10 mouse cellular contexts compared by ENCODE assay signal in the genomic region with DNA sequence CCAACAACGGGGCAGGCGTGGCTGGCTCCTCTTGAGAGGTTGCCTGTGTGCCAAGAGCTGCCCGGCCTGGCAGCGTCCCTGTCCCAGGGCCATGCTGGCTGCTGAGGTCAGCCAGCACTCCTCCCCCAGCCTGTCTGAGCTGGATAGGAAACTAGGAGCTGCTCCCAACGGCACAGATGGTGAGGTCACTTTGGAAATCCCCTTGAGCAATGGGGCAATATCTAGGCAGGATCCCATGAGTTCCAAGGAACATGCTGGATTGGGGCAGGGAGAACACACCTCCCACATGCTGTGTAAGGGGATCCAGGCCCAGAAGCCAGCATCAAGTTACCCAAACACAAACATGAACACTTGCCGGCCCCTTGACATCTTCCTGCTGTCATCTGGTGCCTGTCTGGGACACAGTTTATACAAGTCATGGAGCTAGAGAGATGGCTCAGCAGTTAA. TPM values are rescaled to one million over a fixed set of nuclear protein-coding genes. Genes with fewer than 3 reads are reported as not detected.
A peak's percentile ranks its signal among the peaks of the same experiment; 100 is the strongest.
DNase-seq lines count a peak whose midpoint lies in the region; ATAC-seq and TF ChIP-seq lines count a peak whose summit lies in the region.
"Had no signal": no experiment of that assay in that cellular context is flagged by ENCODE, and none has a peak within 500 bp of the region (broad histone marks: within the 10 kb centered on the region; RNA-seq: fewer than 3 reads in every experiment).

No protein-coding gene starts in this region.

- peaks cover 60% of the 10 kb centered on the region for H3K36me3 ChIP-seq in megakaryocyte, embryonic 14.5 days (replicated peaks; ENCODE audit: low read length)
- H3K36me3 ChIP-seq in forebrain, embryonic 16.5 days (ENCODE audit: control insufficient read depth, insufficient read depth): no peaks in the 10 kb centered on the region
- no peaks in the 10 kb centered on the region for H3K36me3 ChIP-seq in hindbrain, embryonic 12.5 days
- H3K36me3 ChIP-seq in limb, embryonic 10.5 days: no peaks in the 10 kb centered on the region
- no peaks in the 10 kb centered on the region for H3K36me3 ChIP-seq in neural tube, embryonic 13.5 days

- WGBS in forebrain, embryonic 16.5 days: 40% methylated on average over 6 of the region's 6 CpGs
- 57% methylated on average over 6 of the region's 6 CpGs for WGBS in hindbrain, embryonic 12.5 days
- WGBS in limb, embryonic 10.5 days: 50% methylated on average over 6 of the region's 6 CpGs
- 49% methylated on average over 6 of the region's 6 CpGs for WGBS in neural tube, embryonic 13.5 days

- no peaks in the 10 kb centered on the region for H3K9me3 ChIP-seq in megakaryocyte, embryonic 14.5 days
- no peaks in the 10 kb centered on the region for H3K9me3 ChIP-seq in forebrain, embryonic 16.5 days (ENCODE audit: control insufficient read depth, low read length)
- no peaks in the 10 kb centered on the region for H3K9me3 ChIP-seq in hindbrain, embryonic 12.5 days (replicated peaks)
- H3K9me3 ChIP-seq in limb, embryonic 10.5 days (replicated peaks): no peaks in the 10 kb centered on the region
- H3K9me3 ChIP-seq in neural tube, embryonic 13.5 days: no peaks in the 10 kb centered on the region

- peak overlapping the region; percentile 96 for H3K4me3 ChIP-seq in megakaryocyte, embryonic 14.5 days (replicated peaks)
- peak overlapping the region; percentile 6 for H3K4me3 ChIP-seq in bone marrow macrophage, adult 2 months (ENCODE audit: insufficient read depth, low read length)
- H3K4me3 ChIP-seq in forebrain, embryonic 16.5 days (replicated peaks; ENCODE audit: low read length): no peak overlapping the region
- H3K4me3 ChIP-seq in hindbrain, embryonic 12.5 days: no peak overlapping the region
- H3K4me3 ChIP-seq in limb, embryonic 10.5 days: no peak overlapping the region
- H3K4me3 ChIP-seq in neural tube, embryonic 13.5 days: no peak overlapping the region
- H3K4me3 ChIP-seq: left cerebral cortex, adult 2 months had no signal

- H3K9ac ChIP-seq in forebrain, embryonic 16.5 days (replicated peaks; ENCODE audit: low read depth, low read length): no peak overlapping the region
- H3K9ac ChIP-seq in hindbrain, embryonic 12.5 days: no peak overlapping the region
- H3K9ac ChIP-seq in neural tube, embryonic 13.5 days: no peak overlapping the region

- no peak for DNase-seq in limb, embryonic 10.5 days (ENCODE audit: low spot score)
- no peak for DNase-seq in left cerebral cortex, adult 18-20 months (ENCODE audit: low spot score in 2 of 2)

- no peak for ATAC-seq in megakaryocyte, adult 5-6 weeks (ENCODE audit: poor library complexity, severe bottlenecking)
- peak; percentile 30; the same call in 1 of the 2 replicates for ATAC-seq in forebrain, embryonic 16.5 days
- ATAC-seq in hindbrain, embryonic 12.5 days (ENCODE audit: low FRiP score): no peak
- ATAC-seq in neural tube, embryonic 13.5 days (ENCODE audit: low read depth): no peak; the same call in 1 of the 2 replicates

- H3K4me2 ChIP-seq in forebrain, embryonic 16.5 days (ENCODE audit: low read length): no peak overlapping the region
- H3K4me2 ChIP-seq in hindbrain, embryonic 12.5 days (replicated peaks): no peak overlapping the region
- peak overlapping the region; percentile 64; the same call in 1 of the 2 replicates for H3K4me2 ChIP-seq in neural tube, embryonic 13.5 days

- no peak for TF ChIP-seq POLR2A in bone marrow macrophage, adult 2 months (IDR thresholded peaks at IDR 0.05; ENCODE audit: borderline replicate concordance, low read depth, low read length)

- H3K27ac ChIP-seq in bone marrow macrophage, adult 2 months (ENCODE audit: insufficient read depth, low read depth, low read length): peak overlapping the region; percentile 23
- H3K27ac ChIP-seq in forebrain, embryonic 16.5 days (ENCODE audit: low read length): no peak overlapping the region
- 0 out of 2 replicates have a peak overlapping the region, but pooled peaks have one; percentile 37 for H3K27ac ChIP-seq in hindbrain, embryonic 12.5 days
- H3K27ac ChIP-seq in limb, embryonic 10.5 days: peak overlapping the region; percentile 64; the same call in 1 of the 2 replicates
- peak overlapping the region; percentile 76 for H3K27ac ChIP-seq in neural tube, embryonic 13.5 days (replicated peaks)
- H3K27ac ChIP-seq: left cerebral cortex, adult 2 months had no signal

- H3K27me3 ChIP-seq in megakaryocyte, embryonic 14.5 days (replicated peaks): no peaks in the 10 kb centered on the region
- peaks cover 23% of the 10 kb centered on the region for H3K27me3 ChIP-seq in forebrain, embryonic 16.5 days (replicated peaks; ENCODE audit: control insufficient read depth, insufficient read depth, low read length)
- H3K27me3 ChIP-seq in hindbrain, embryonic 12.5 days: peaks cover 49% of the 10 kb centered on the region
- H3K27me3 ChIP-seq in limb, embryonic 10.5 days (ENCODE audit: low read depth, poor library complexity, severe bottlenecking): peaks cover 39% of the 10 kb centered on the region
- peaks cover 29% of the 10 kb centered on the region for H3K27me3 ChIP-seq in neural tube, embryonic 13.5 days

- peaks cover 93% of the 10 kb centered on the region for H3K4me1 ChIP-seq in megakaryocyte, embryonic 14.5 days
- peaks cover 75% of the 10 kb centered on the region for H3K4me1 ChIP-seq in bone marrow macrophage, adult 2 months (ENCODE audit: control insufficient read depth, insufficient read depth, low read length)
- H3K4me1 ChIP-seq in forebrain, embryonic 16.5 days (replicated peaks; ENCODE audit: control insufficient read depth, insufficient read depth, low read length): peaks cover 26% of the 10 kb centered on the region
- H3K4me1 ChIP-seq in hindbrain, embryonic 12.5 days: peaks cover 43% of the 10 kb centered on the region
- H3K4me1 ChIP-seq in limb, embryonic 10.5 days: peaks cover 86% of the 10 kb centered on the region
- peaks cover 53% of the 10 kb centered on the region for H3K4me1 ChIP-seq in neural tube, embryonic 13.5 days (replicated peaks)

- TF ChIP-seq CTCF in bone marrow macrophage, adult 2 months (IDR thresholded peaks at IDR 0.05; ENCODE audit: low read depth, low read length): no peak

RNA-seq across cellular contexts. Expression of gene Rhbdf2, which starts 5.5 kb away (rescaled TPM):
- 22.9 and 66.2 TPM in 2 replicates for polyA plus RNA-seq in megakaryocyte, embryonic 14.5 days (2012; ENCODE audit: insufficient read depth, low replicate concordance)
- 20.9 and 21.8 TPM in 2 replicates for total RNA-seq in megakaryocyte, adult 5-6 weeks (2015)
- 16.2 TPM in 2 replicates for total RNA-seq in megakaryocyte, adult 5-6 weeks (2017)
- polyA plus RNA-seq in bone marrow macrophage, adult 2 months (2012; ENCODE audit: insufficient read depth, insufficient read length, missing spikeins): 37.5 and 39.0 TPM in 2 replicates
- polyA plus RNA-seq in forebrain, embryonic 16.5 days (2015; fragmentation: Nextera tagmentation; extraction: Ambion mirVana): 1.0 and 1.5 TPM in 2 replicates
- polyA plus RNA-seq in hindbrain, embryonic 12.5 days (2016; fragmentation: Nextera tagmentation; extraction: Ambion mirVana): 3.7 and 4.5 TPM in 2 replicates
- polyA plus RNA-seq in limb, embryonic 10.5 days (2016; fragmentation: Nextera tagmentation; extraction: Ambion mirVana): 4.4 and 5.2 TPM in 2 replicates
- polyA plus RNA-seq in neural tube, embryonic 13.5 days (2015; fragmentation: Nextera tagmentation; extraction: Ambion mirVana): 3.7 TPM in 2 replicates
- total RNA-seq in left cerebral cortex, adult 18-20 months (2021): 1 to 10 TPM; 1.6 to 1.9 TPM

RNA-seq across cellular contexts. Expression of gene Prcd, which starts 32.1 kb away (rescaled TPM):
- polyA plus RNA-seq in megakaryocyte, embryonic 14.5 days (2012; ENCODE audit: insufficient read depth, low replicate concordance): not detected in 2 replicates
- 0.80 TPM in 1 of 2 replicates, not detected in the other for total RNA-seq in megakaryocyte, adult 5-6 weeks (2015)
- not detected in 2 replicates for total RNA-seq in megakaryocyte, adult 5-6 weeks (2017)
- not detected in 2 replicates for polyA plus RNA-seq in bone marrow macrophage, adult 2 months (2012; ENCODE audit: insufficient read depth, insufficient read length, missing spikeins)
- 2.9 and 3.2 TPM in 2 replicates for polyA plus RNA-seq in forebrain, embryonic 16.5 days (2015; fragmentation: Nextera tagmentation; extraction: Ambion mirVana)
- 0.34 and 0.43 TPM in 2 replicates for polyA plus RNA-seq in hindbrain, embryonic 12.5 days (2016; fragmentation: Nextera tagmentation; extraction: Ambion mirVana)
- polyA plus RNA-seq in limb, embryonic 10.5 days (2016; fragmentation: Nextera tagmentation; extraction: Ambion mirVana): 0.16 and 0.25 TPM in 2 replicates
- 1.9 and 2.3 TPM in 2 replicates for polyA plus RNA-seq in neural tube, embryonic 13.5 days (2015; fragmentation: Nextera tagmentation; extraction: Ambion mirVana)
- 1 to 10 TPM; 3.7 to 7.9 TPM for total RNA-seq in left cerebral cortex, adult 18-20 months (2021)

RNA-seq across cellular contexts. Expression of gene Cygb, which starts 32.8 kb away (rescaled TPM):
- polyA plus RNA-seq in megakaryocyte, embryonic 14.5 days (2012; ENCODE audit: insufficient read depth, low replicate concordance): not detected in 2 replicates
- total RNA-seq in megakaryocyte, adult 5-6 weeks (2015): not detected in 2 replicates
- total RNA-seq in megakaryocyte, adult 5-6 weeks (2017): not detected in 2 replicates
- polyA plus RNA-seq in bone marrow macrophage, adult 2 months (2012; ENCODE audit: insufficient read depth, insufficient read length, missing spikeins): not detected in 2 replicates
- 16.6 TPM in 2 replicates for polyA plus RNA-seq in forebrain, embryonic 16.5 days (2015; fragmentation: Nextera tagmentation; extraction: Ambion mirVana)
- 4.5 and 5.9 TPM in 2 replicates for polyA plus RNA-seq in hindbrain, embryonic 12.5 days (2016; fragmentation: Nextera tagmentation; extraction: Ambion mirVana)
- 2.7 and 5.8 TPM in 2 replicates for polyA plus RNA-seq in limb, embryonic 10.5 days (2016; fragmentation: Nextera tagmentation; extraction: Ambion mirVana)
- 16.1 and 17.2 TPM in 2 replicates for polyA plus RNA-seq in neural tube, embryonic 13.5 days (2015; fragmentation: Nextera tagmentation; extraction: Ambion mirVana)
- 10 to 100 TPM; 48.6 to 55.9 TPM for total RNA-seq in left cerebral cortex, adult 18-20 months (2021)

RNA-seq across cellular contexts. Expression of gene Aanat, which starts 35.0 kb away (rescaled TPM):
- 0.21 and 2.2 TPM in 2 replicates for polyA plus RNA-seq in megakaryocyte, embryonic 14.5 days (2012; ENCODE audit: insufficient read depth, low replicate concordance)
- total RNA-seq in megakaryocyte, adult 5-6 weeks (2015): not detected in 2 replicates
- not detected in 2 replicates for total RNA-seq in megakaryocyte, adult 5-6 weeks (2017)
- polyA plus RNA-seq in bone marrow macrophage, adult 2 months (2012; ENCODE audit: insufficient read depth, insufficient read length, missing spikeins): not detected in 2 replicates
- polyA plus RNA-seq in forebrain, embryonic 16.5 days (2015; fragmentation: Nextera tagmentation; extraction: Ambion mirVana): 0.27 TPM in 1 of 2 replicates, not detected in the other
- polyA plus RNA-seq in hindbrain, embryonic 12.5 days (2016; fragmentation: Nextera tagmentation; extraction: Ambion mirVana): 0.15 TPM in 1 of 2 replicates, not detected in the other
- polyA plus RNA-seq in limb, embryonic 10.5 days (2016; fragmentation: Nextera tagmentation; extraction: Ambion mirVana): not detected in 2 replicates
- 0.18 TPM in 1 of 2 replicates, not detected in the other for polyA plus RNA-seq in neural tube, embryonic 13.5 days (2015; fragmentation: Nextera tagmentation; extraction: Ambion mirVana)
- 1 to 10 TPM in 1 of 2 experiments, under 1 TPM in 1; 0.56 to 1.4 TPM for total RNA-seq in left cerebral cortex, adult 18-20 months (2021)
- total RNA-seq: MEL had no signal

RNA-seq across cellular contexts. Expression of gene Ube2o, which starts 40.0 kb away (rescaled TPM):
- 67.5 and 115 TPM in 2 replicates for polyA plus RNA-seq in megakaryocyte, embryonic 14.5 days (2012; ENCODE audit: insufficient read depth, low replicate concordance)
- 2.9 and 6.6 TPM in 2 replicates for total RNA-seq in megakaryocyte, adult 5-6 weeks (2015)
- 4.8 and 7.7 TPM in 2 replicates for total RNA-seq in megakaryocyte, adult 5-6 weeks (2017)
- 6.2 and 8.0 TPM in 2 replicates for polyA plus RNA-seq in bone marrow macrophage, adult 2 months (2012; ENCODE audit: insufficient read depth, insufficient read length, missing spikeins)
- 15.0 and 17.1 TPM in 2 replicates for polyA plus RNA-seq in forebrain, embryonic 16.5 days (2015; fragmentation: Nextera tagmentation; extraction: Ambion mirVana)
- 23.6 and 27.6 TPM in 2 replicates for polyA plus RNA-seq in hindbrain, embryonic 12.5 days (2016; fragmentation: Nextera tagmentation; extraction: Ambion mirVana)
- 12.7 and 16.4 TPM in 2 replicates for polyA plus RNA-seq in limb, embryonic 10.5 days (2016; fragmentation: Nextera tagmentation; extraction: Ambion mirVana)
- polyA plus RNA-seq in neural tube, embryonic 13.5 days (2015; fragmentation: Nextera tagmentation; extraction: Ambion mirVana): 20.1 and 24.6 TPM in 2 replicates
- total RNA-seq in left cerebral cortex, adult 18-20 months (2021): 100 to 1,000 TPM; 123 TPM

Comparison
In these comparisons a context has a peak if more than half of its experiments do, and no peak if none do; other contexts are left out.
1. H3K4me3 ChIP-seq: peak in megakaryocyte, embryonic 14.5 days (single experiment) and bone marrow macrophage, adult 2 months (single experiment); none in forebrain, embryonic 16.5 days (single experiment), hindbrain, embryonic 12.5 days (single experiment), limb, embryonic 10.5 days (single experiment) and neural tube, embryonic 13.5 days (single experiment).